Mouse (Mus musculus): Measurements from ENCODE around the gene Slain1.

DNA sequence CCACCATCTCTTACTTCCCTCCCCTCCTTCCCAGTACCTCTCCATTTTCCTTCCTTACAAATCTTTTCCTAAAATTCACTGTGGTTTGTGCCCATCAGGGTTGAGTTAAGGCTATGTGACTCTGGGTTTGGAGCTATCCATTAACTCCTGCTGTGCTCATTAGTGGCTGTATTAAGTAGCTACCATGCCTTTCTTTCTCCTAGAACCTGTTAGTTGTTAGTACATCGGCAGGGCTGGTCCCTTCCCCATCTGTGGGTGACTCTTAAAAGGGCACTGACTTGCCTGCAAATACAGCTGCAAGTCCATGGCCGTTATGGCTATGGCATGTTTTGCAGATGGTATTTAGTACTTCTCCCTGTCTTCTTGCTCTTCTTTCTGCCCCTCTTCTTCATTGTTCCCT is 58.6 kb downstream of the Slain1 start:
- TF ChIP-seq POLR2A (IDR thresholded peaks at IDR 0.05; ENCODE audit: control insufficient read depth, low read depth, low read length) (no peak), CTCF (IDR thresholded peaks at IDR 0.05; ENCODE audit: control insufficient read depth, insufficient read depth, insufficient replicate concordance, low read depth, low read length) (no peak)

All from testis, adult 2 months (tissue).